Mouse (Mus musculus) adrenal gland, postnatal 4 days (tissue): ENCODE measurements around the gene Rps15. TPM values are rescaled to one million over a fixed set of nuclear protein-coding genes. Genes with fewer than 3 reads are reported as not detected.
A peak's percentile ranks its signal among the peaks of the same experiment; 100 is the strongest.

ENCODE experiments used
- DNase-seq, 2 experiments: peaks; one replicate each; pipeline ENCODE4 v3.0.0; 2021 to 2022; ENCODE audit warnings: low spot score in 2 of 2, mixed read lengths in 2 of 2
- total RNA-seq, 2 experiments: library from RNA; stranded (reverse); gene quantifications; 2 replicates each; pipeline ENCODE4 v1.2.3; 2021

Gene Rps15
- total RNA-seq, 2 experiments from 2014 or later = 1,413 to 1,504 TPM

GRCm38 (mm10) chr10:80312586-80313504, 20.6 kb downstream of the Rps15 start:
- no peak for DNase-seq

GRCm38 (mm10) chr10:80313627-80314201, 21.5 kb downstream of the Rps15 start:
- no peak for DNase-seq

GRCm38 (mm10) chr10:80314494-80315001, 22.3 kb downstream of the Rps15 start:
- no peak for DNase-seq

- no peak for DNase-seq
Measured at GRCm38 (mm10) chr10:80315315-80315714, 23.1 kb downstream of the Rps15 start.

- DNase-seq = no peak
Measured at GRCm38 (mm10) chr10:80316359-80316781, 24.1 kb downstream of the Rps15 start.

GRCm38 (mm10) chr10:80317011-80317410, 24.8 kb downstream of the Rps15 start:
- no peak for DNase-seq

- peak; percentile 65 to 82 for DNase-seq
Measured at GRCm38 (mm10) chr10:80320340-80320760, 28.1 kb downstream of the Rps15 start, which contains the start of gene 2310011J03Rik. TSS of gene 2310011J03Rik (minus strand) at chr10:80320537.

- DNase-seq = no peak
Measured at GRCm38 (mm10) chr10:80321014-80321669, 28.9 kb downstream of the Rps15 start.

- no peak for DNase-seq
Measured at GRCm38 (mm10) chr10:80321670-80322581, 29.7 kb downstream of the Rps15 start.

GRCm38 (mm10) chr10:80322811-80323211, 30.6 kb downstream of the Rps15 start:
- DNase-seq = no peak

GRCm38 (mm10) chr10:80323261-80324119, 31.2 kb downstream of the Rps15 start:
- peak in 1 of 2 experiments; percentile 49 for DNase-seq

GRCm38 (mm10) chr10:80324120-80325037, 32.1 kb downstream of the Rps15 start:
- DNase-seq = no peak

- DNase-seq = no peak
Measured at GRCm38 (mm10) chr10:80325045-80325444, 32.8 kb downstream of the Rps15 start.

- peak; percentile 96 to 97 for DNase-seq
Measured at GRCm38 (mm10) chr10:80329273-80330081, 37.2 kb downstream of the Rps15 start, which contains the start of the genes Pcsk4 and Reep6. TSS of gene Pcsk4 (minus strand) at chr10:80329498. TSS of gene Reep6 (plus strand) at chr10:80329953.

- no peak for DNase-seq
Measured at GRCm38 (mm10) chr10:80330084-80330483, 37.8 kb downstream of the Rps15 start.

- no peak for DNase-seq
Measured at GRCm38 (mm10) chr10:80330888-80331287, 38.6 kb downstream of the Rps15 start.
